Mouse (Mus musculus): ENCODE measurements around the gene Ccdc170.

DNA sequence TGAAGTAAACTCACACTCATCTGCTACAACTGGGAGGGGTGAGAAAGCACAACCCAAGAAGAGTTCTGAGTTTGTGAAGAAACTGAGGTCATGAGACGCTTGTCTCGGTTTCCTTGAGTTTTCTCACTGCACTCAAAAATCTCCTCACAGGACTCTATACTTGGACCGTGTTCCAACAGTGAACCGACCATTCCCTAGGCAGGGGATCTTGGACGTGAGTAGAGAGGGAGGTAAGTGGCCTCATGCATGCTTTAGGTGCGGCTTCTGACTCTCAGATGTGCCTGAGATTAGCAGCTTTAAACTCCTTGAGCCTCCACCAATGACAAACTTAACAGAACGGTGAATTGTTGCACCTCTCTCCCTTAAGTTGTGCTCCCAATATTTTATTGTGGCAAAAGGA is 16.5 kb upstream of the Ccdc170 start:
- no peak for TF ChIP-seq POLR2A (IDR thresholded peaks at IDR 0.05; ENCODE audit: low read depth, low read length)
- no peak for TF ChIP-seq CTCF (IDR thresholded peaks at IDR 0.05; ENCODE audit: extremely low read depth, insufficient read depth, insufficient read length, insufficient replicate concordance)
